Mouse (Mus musculus): ENCODE data around the gene Zfp663. TPM values are rescaled to one million over a fixed set of nuclear protein-coding genes. Genes with fewer than 3 reads are reported as not detected.
A peak's percentile ranks its signal among the peaks of the same experiment; 100 is the strongest.

The Zfp663 gene
- total RNA-seq (2014; rRNA removed; ENCODE audit: low replicate concordance) (not detected in 2 replicates), polyA plus RNA-seq (2015; fragmentation: Nextera tagmentation; extraction: Ambion mirVana) (0.07 TPM in 1 of 2 replicates, not detected in the other)

DNA sequence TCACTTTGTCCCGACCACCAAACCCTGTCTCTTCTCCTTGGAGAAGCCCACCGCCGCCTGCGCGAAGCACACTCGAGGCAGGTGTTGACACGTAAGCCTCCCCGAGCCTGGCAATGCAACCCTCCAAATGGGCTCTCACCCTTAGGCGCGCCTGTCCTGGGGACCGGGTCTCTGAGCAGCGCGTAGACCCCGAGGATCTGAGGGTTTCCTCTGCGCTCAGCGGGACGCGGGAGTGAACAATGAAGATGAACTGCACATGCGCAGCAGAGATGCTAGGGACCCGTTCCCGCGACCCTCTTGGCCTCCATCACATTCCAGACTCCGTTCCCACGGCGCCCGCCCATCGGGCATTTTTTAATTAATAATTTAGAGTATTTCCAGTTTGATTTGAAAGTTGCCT, at the start of gene Zfp663:
Gene Zfp663 (minus strand): TSS at position 234 of the 400 bp plus-strand sequence.
- no peak for TF ChIP-seq EP300 (IDR thresholded peaks at IDR 0.05; ENCODE audit: low read depth)
- no peak for TF ChIP-seq CTCF (IDR thresholded peaks at IDR 0.05; ENCODE audit: low read depth)
- Histone ChIP-seq H3K27ac (ENCODE audit: low read depth) (no peak within 1 kb of the TSS), H3K36me3 (replicated peaks; ENCODE audit: control insufficient read depth, insufficient read depth, low read length) (no peaks in the 10 kb centered on the region), H3K4me1 (ENCODE audit: control insufficient read depth, insufficient read depth) (no peaks in the 10 kb centered on the region), H3K27me3 (ENCODE audit: control insufficient read depth, insufficient read depth, low read length) (peaks cover 47% of the 10 kb centered on the region), H3K4me2 (ENCODE audit: low read depth, low read length) (peak within 1 kb of the TSS; percentile 24), H3K9ac (replicated peaks; ENCODE audit: low read depth, low read length) (no peak within 1 kb of the TSS), H3K9me3 (replicated peaks; ENCODE audit: control insufficient read depth, low read length) (no peaks in the 10 kb centered on the region), H3K4me3 (ENCODE audit: low read depth, low read length) (no peak within 1 kb of the TSS)
- DNase-seq (ENCODE audit: low spot score) (no peak), ATAC-seq (ENCODE audit: insufficient read depth, low read depth) (no peak)
- 3% methylated on average over 27 of the region's 27 CpGs for WGBS

DNA sequence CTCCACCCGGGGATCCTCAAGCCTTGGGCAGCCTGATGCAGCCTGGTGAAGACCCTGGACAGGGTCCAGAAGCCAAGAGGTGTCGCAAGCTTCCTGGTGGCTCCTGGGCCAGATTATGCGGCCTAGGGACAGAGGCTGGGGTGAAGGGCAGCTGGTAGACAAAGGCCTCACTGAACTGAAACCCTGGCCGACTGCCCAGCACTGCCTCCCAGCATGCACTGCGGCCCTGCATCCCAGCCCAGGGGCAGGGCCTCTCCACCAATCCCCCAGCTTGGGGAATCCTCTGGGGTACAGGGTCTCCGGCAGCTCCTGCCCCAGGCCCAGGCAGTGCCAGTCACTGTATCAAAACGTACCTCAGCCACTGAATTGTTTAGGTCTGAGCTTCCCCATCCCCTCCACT, 48.8 kb upstream of the Zfp663 start:
- TF ChIP-seq EP300 (IDR thresholded peaks at IDR 0.05; ENCODE audit: low read depth): no peak
- no peak for TF ChIP-seq CTCF (IDR thresholded peaks at IDR 0.05; ENCODE audit: low read depth)
- no peak for DNase-seq (ENCODE audit: low spot score)
- no peak overlapping the region for H3K4me3 ChIP-seq (ENCODE audit: low read depth, low read length)
- no peaks in the 10 kb centered on the region for H3K4me1 ChIP-seq (ENCODE audit: control insufficient read depth, insufficient read depth)
- H3K36me3 ChIP-seq (replicated peaks; ENCODE audit: control insufficient read depth, insufficient read depth, low read length): no peaks in the 10 kb centered on the region
- no peak overlapping the region for H3K9ac ChIP-seq (replicated peaks; ENCODE audit: low read depth, low read length)
- WGBS: 54% methylated on average over 7 of the region's 7 CpGs
- ATAC-seq (ENCODE audit: insufficient read depth, low read depth): peak; percentile 53; the same call in 1 of the 2 replicates
- no peak overlapping the region for H3K4me2 ChIP-seq (ENCODE audit: low read depth, low read length)
- H3K27ac ChIP-seq (ENCODE audit: low read depth): no peak overlapping the region
- H3K27me3 ChIP-seq (ENCODE audit: control insufficient read depth, insufficient read depth, low read length): no peaks in the 10 kb centered on the region
- no peaks in the 10 kb centered on the region for H3K9me3 ChIP-seq (replicated peaks; ENCODE audit: control insufficient read depth, low read length)

DNA sequence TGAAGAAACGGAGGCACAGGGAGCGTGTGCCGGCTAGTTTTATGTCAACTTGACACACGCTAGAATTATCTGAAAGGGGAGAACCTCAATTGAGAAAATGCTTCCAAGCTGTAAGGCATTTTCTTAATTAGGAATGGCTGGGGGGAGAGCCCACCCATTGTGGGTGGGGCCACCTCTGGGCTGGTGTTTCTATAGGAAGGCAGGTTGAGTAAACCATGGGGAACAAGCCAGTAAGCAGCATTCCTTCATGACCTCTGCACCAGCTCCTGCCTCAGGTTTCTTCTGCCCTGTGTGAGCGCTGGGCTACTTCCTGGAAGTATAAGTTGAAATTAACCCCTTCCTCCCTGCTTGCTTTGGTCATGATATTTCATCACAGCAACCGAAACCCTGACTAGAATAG, 47.3 kb upstream of the Zfp663 start:
- TF ChIP-seq EP300 (IDR thresholded peaks at IDR 0.05; ENCODE audit: low read depth) (no peak), CTCF (IDR thresholded peaks at IDR 0.05; ENCODE audit: low read depth) (no peak)
- ATAC-seq (ENCODE audit: insufficient read depth, low read depth) (no peak), DNase-seq (ENCODE audit: low spot score) (no peak)
- H3K27ac ChIP-seq (ENCODE audit: low read depth): no peak overlapping the region
- no peak overlapping the region for H3K4me2 ChIP-seq (ENCODE audit: low read depth, low read length)
- H3K27me3 ChIP-seq (ENCODE audit: control insufficient read depth, insufficient read depth, low read length): no peaks in the 10 kb centered on the region
- H3K36me3 ChIP-seq (replicated peaks; ENCODE audit: control insufficient read depth, insufficient read depth, low read length): no peaks in the 10 kb centered on the region
- WGBS: 76% methylated on average over 6 of the region's 6 CpGs
- H3K4me1 ChIP-seq (ENCODE audit: control insufficient read depth, insufficient read depth): no peaks in the 10 kb centered on the region
- H3K9me3 ChIP-seq (replicated peaks; ENCODE audit: control insufficient read depth, low read length): no peaks in the 10 kb centered on the region
- H3K9ac ChIP-seq (replicated peaks; ENCODE audit: low read depth, low read length): no peak overlapping the region
- H3K4me3 ChIP-seq (ENCODE audit: low read depth, low read length): no peak overlapping the region

DNA sequence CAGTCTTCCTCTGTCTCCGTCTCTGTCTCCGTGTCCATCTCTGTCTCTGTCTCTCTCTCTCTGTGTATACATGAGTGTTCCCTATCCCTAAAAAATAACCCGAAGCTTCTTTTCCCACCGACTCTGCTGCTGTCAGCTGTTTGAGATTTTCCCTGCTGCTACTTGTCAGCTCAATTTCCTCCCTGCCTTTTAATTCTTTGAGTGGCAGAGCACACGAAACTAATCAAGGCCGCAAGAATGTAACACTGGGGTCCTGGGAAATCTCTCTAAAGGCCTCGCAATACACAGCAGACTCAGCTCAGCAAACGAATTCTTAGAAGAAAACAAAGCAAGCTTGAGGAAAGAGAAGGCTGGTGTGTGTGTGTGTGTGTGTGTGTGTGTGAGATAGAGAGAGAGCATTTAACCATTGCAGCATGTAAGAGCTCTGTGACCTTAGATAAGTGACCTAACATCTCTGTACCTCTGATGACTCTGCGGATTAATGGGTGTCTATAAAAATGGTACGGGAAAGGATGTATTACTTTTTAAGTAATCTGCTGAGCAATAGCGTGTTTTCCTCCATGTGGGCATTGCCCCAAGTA, 46.7 kb upstream of the Zfp663 start:
- Histone ChIP-seq H3K27me3 (ENCODE audit: control insufficient read depth, insufficient read depth, low read length) (no peaks in the 10 kb centered on the region), H3K4me3 (ENCODE audit: low read depth, low read length) (no peak overlapping the region), H3K27ac (ENCODE audit: low read depth) (no peak overlapping the region), H3K4me2 (ENCODE audit: low read depth, low read length) (no peak overlapping the region), H3K4me1 (ENCODE audit: control insufficient read depth, insufficient read depth) (no peaks in the 10 kb centered on the region), H3K9me3 (replicated peaks; ENCODE audit: control insufficient read depth, low read length) (no peaks in the 10 kb centered on the region), H3K9ac (replicated peaks; ENCODE audit: low read depth, low read length) (no peak overlapping the region), H3K36me3 (replicated peaks; ENCODE audit: control insufficient read depth, insufficient read depth, low read length) (no peaks in the 10 kb centered on the region)
- no peak for ATAC-seq (ENCODE audit: insufficient read depth, low read depth)
- 47% methylated on average over 11 of the region's 11 CpGs for whole genome bisulfite sequencing
- no peak for TF ChIP-seq EP300 (IDR thresholded peaks at IDR 0.05; ENCODE audit: low read depth)
- no peak for TF ChIP-seq CTCF (IDR thresholded peaks at IDR 0.05; ENCODE audit: low read depth)
- no peak for DNase-seq (ENCODE audit: low spot score)

DNA sequence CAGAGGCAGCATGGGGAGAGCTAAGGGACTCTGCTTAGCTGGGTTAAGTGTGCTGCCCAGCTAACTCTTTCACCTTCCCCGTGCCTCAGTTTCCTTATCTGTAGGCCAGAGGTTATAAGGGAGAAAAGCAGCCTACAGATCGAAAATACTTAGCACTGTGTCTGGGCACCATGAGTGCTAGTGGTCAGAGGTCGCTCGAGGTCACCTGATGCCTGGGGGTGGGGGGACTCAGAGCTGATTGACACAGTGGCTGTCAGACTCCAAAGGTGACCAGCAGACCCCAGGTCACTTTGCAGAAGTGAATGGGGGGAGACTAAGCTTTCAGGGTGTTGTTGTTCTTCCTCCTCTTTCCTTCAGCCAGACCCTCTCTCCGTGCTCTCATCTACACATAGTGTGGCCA, 45.8 kb upstream of the Zfp663 start:
- WGBS: 67% methylated on average over 5 of the region's 5 CpGs

DNA sequence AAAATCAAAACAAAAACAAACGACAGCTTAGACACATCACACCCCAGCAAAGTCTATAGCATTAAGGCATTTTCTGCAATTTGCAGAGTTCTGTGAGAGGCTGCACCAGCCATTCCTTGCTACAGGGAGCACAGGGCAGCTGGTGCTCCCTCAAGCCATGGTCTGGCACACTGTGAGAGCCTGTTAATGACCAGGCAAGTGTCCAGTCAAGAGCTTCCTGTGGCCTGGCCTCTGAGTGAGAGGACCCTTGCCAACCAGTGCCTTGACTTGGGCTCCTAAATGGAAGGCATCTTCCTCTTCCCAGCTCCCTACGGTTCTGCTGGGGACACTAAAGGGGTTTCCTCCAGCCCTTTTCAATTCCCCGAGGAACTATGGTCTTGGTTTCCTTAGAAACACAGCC, 45.4 kb upstream of the Zfp663 start:
- no peaks in the 10 kb centered on the region for H3K36me3 ChIP-seq (replicated peaks; ENCODE audit: control insufficient read depth, insufficient read depth, low read length)
- no peaks in the 10 kb centered on the region for H3K4me1 ChIP-seq (ENCODE audit: control insufficient read depth, insufficient read depth)

More for the DNA sequence above, 45.8 kb upstream of the Zfp663 start:
- no peaks in the 10 kb centered on the region for H3K27me3 ChIP-seq (ENCODE audit: control insufficient read depth, insufficient read depth, low read length)
- no peak overlapping the region for H3K9ac ChIP-seq (replicated peaks; ENCODE audit: low read depth, low read length)
- H3K4me2 ChIP-seq (ENCODE audit: low read depth, low read length): no peak overlapping the region
- no peak for ATAC-seq (ENCODE audit: insufficient read depth, low read depth)
- TF ChIP-seq EP300 (IDR thresholded peaks at IDR 0.05; ENCODE audit: low read depth): no peak
- TF ChIP-seq CTCF (IDR thresholded peaks at IDR 0.05; ENCODE audit: low read depth): no peak
- H3K36me3 ChIP-seq (replicated peaks; ENCODE audit: control insufficient read depth, insufficient read depth, low read length): no peaks in the 10 kb centered on the region
- DNase-seq (ENCODE audit: low spot score): no peak
- H3K27ac ChIP-seq (ENCODE audit: low read depth): no peak overlapping the region
- H3K4me3 ChIP-seq (ENCODE audit: low read depth, low read length): no peak overlapping the region
- no peaks in the 10 kb centered on the region for H3K4me1 ChIP-seq (ENCODE audit: control insufficient read depth, insufficient read depth)
- no peaks in the 10 kb centered on the region for H3K9me3 ChIP-seq (replicated peaks; ENCODE audit: control insufficient read depth, low read length)

More for the DNA sequence above, 45.4 kb upstream of the Zfp663 start:
- TF ChIP-seq EP300 (IDR thresholded peaks at IDR 0.05; ENCODE audit: low read depth): no peak
- TF ChIP-seq CTCF (IDR thresholded peaks at IDR 0.05; ENCODE audit: low read depth): no peak
- Histone ChIP-seq H3K27me3 (ENCODE audit: control insufficient read depth, insufficient read depth, low read length) (no peaks in the 10 kb centered on the region), H3K9ac (replicated peaks; ENCODE audit: low read depth, low read length) (no peak overlapping the region), H3K4me2 (ENCODE audit: low read depth, low read length) (no peak overlapping the region), H3K27ac (ENCODE audit: low read depth) (no peak overlapping the region), H3K4me3 (ENCODE audit: low read depth, low read length) (no peak overlapping the region), H3K9me3 (replicated peaks; ENCODE audit: control insufficient read depth, low read length) (no peaks in the 10 kb centered on the region)
- 50% methylated on average over 3 of the region's 3 CpGs for WGBS
- ATAC-seq (ENCODE audit: insufficient read depth, low read depth): no peak
- no peak for DNase-seq (ENCODE audit: low spot score)

Measured in heart, postnatal 0 days (tissue).